ENCODE assay signal across 25 mouse cellular contexts in the genomic region with DNA sequence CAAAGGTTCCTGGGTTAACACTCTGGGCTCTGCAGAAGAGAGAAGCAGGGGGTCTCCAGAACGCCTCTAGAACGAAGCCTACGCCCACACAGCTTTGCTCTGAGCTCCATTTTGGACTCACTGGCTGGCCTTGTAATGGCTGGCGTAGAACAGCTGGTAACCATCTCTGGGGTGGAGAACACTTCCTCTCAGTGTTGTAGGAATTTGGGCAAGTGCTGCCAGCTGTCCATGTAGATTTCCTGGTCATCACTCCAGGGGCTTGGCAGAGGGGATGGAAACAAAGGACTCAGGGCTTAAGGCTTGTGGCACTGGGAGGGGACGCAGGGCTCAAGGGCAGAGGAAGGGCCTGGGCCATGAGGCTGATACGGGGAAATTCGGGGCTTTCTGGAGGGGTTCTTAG. TPM values are rescaled to one million over a fixed set of nuclear protein-coding genes. Genes with fewer than 3 reads are reported as not detected.
DNase-seq lines count a peak whose midpoint lies in the region; ATAC-seq and TF ChIP-seq lines count a peak whose summit lies in the region.
"Had no signal": no experiment of that assay in that cellular context is flagged by ENCODE, and none has a peak within 500 bp of the region (broad histone marks: within the 10 kb centered on the region; RNA-seq: fewer than 3 reads in every experiment).

No protein-coding gene starts in this region.

- TF ChIP-seq CTCF in lung, adult 2 months (IDR thresholded peaks at IDR 0.05; ENCODE audit: insufficient read depth, low read length): no peak

- no peak for ATAC-seq in stomach, embryonic 16.5 days (ENCODE audit: insufficient read depth, low FRiP score)
- ATAC-seq: CD4-positive, CD25-positive, alpha-beta regulatory T cell, adult 4 months; forebrain, embryonic 13.5 days; Patski had no signal

- H3K9me3 ChIP-seq in stomach, embryonic 16.5 days (replicated peaks; ENCODE audit: control insufficient read depth, low read length): no peaks in the 10 kb centered on the region
- H3K9me3 ChIP-seq: embryonic facial prominence, embryonic 12.5 days; forebrain, embryonic 13.5 days; lung, embryonic 15.5 days had no signal

- no peak overlapping the region for H3K4me3 ChIP-seq in lung, adult 2 months (replicated peaks; ENCODE audit: extremely low read depth, low read depth, low read length)
- H3K4me3 ChIP-seq in stomach, embryonic 16.5 days (replicated peaks; ENCODE audit: low read length): no peak overlapping the region
- H3K4me3 ChIP-seq: embryonic facial prominence, embryonic 12.5 days; erythroblast, embryonic 14.5 days; forebrain, embryonic 13.5 days; lung, embryonic 15.5 days had no signal

- H3K4me1 ChIP-seq in lung, adult 2 months (ENCODE audit: control insufficient read depth, insufficient read depth, low read length): peaks cover 20% of the 10 kb centered on the region
- peaks cover 27% of the 10 kb centered on the region for H3K4me1 ChIP-seq in stomach, embryonic 16.5 days (ENCODE audit: control insufficient read depth, insufficient read depth, low read length)

- no peaks in the 10 kb centered on the region for H3K27me3 ChIP-seq in stomach, embryonic 16.5 days (ENCODE audit: control insufficient read depth, insufficient read depth, low read length)
- H3K27me3 ChIP-seq: embryonic facial prominence, embryonic 12.5 days; forebrain, embryonic 13.5 days; lung, embryonic 15.5 days had no signal

- no peak overlapping the region for H3K4me2 ChIP-seq in stomach, embryonic 16.5 days (ENCODE audit: low read depth, low read length)
- H3K4me2 ChIP-seq: embryonic facial prominence, embryonic 12.5 days; forebrain, embryonic 13.5 days; lung, embryonic 15.5 days had no signal

- H3K36me3 ChIP-seq in stomach, embryonic 16.5 days (ENCODE audit: control insufficient read depth, insufficient read depth, low read length): no peaks in the 10 kb centered on the region
- H3K36me3 ChIP-seq: embryonic facial prominence, embryonic 12.5 days; lung, embryonic 15.5 days had no signal

- peak; percentile 1 for DNase-seq in adrenal gland, adult 8-10 months
- no peak for DNase-seq in adrenal gland, postnatal 25 days
- DNase-seq in lung, adult 18-20 months: peak; percentile 43 to 60
- no peak for DNase-seq in lung, adult 2 months
- peak; percentile 72 for DNase-seq in lung, postnatal 10 days
- DNase-seq in frontal cortex, postnatal 25 days (ENCODE audit: low spot score in 2 of 2): no peak
- DNase-seq: cerebellum, adult 9-10 months; gastrocnemius, postnatal 25 days; kidney, adult 18-20 months had no signal

- 58% methylated on average over 7 of the region's 7 CpGs for WGBS in lung, adult 2 months
- 68% methylated on average over 7 of the region's 7 CpGs for WGBS in stomach, embryonic 16.5 days

- peak overlapping the region; percentile 44; the same call in 1 of the 2 replicates for H3K27ac ChIP-seq in stomach, embryonic 16.5 days (ENCODE audit: low read length)
- H3K27ac ChIP-seq: embryonic facial prominence, embryonic 12.5 days; forebrain, embryonic 13.5 days; lung, embryonic 15.5 days had no signal

- H3K9ac ChIP-seq in stomach, embryonic 16.5 days (ENCODE audit: low read length): no peak overlapping the region
- H3K9ac ChIP-seq: embryonic facial prominence, embryonic 12.5 days; forebrain, embryonic 13.5 days; lung, embryonic 15.5 days had no signal

- TF ChIP-seq POLR2A in lung, adult 2 months (IDR thresholded peaks at IDR 0.05; ENCODE audit: borderline replicate concordance, extremely low read depth, low read depth, low read length): no peak

RNA-seq across cellular contexts. Expression of gene Ackr2, which starts 3.7 kb away (rescaled TPM):
- total RNA-seq in adrenal gland, adult 8-10 months (2022): 1 to 10 TPM in 1 of 4 experiments, under 1 TPM in 3; 0.77 to 2.1 (median 0.88) TPM
- total RNA-seq in adrenal gland, postnatal 25 days (2021): 0.33 and 0.52 TPM in 2 replicates
- 43.2 and 46.8 TPM in 2 replicates for polyA plus RNA-seq in lung, adult 2 months (2012; rRNA removed)
- 0.45 and 0.63 TPM in 2 replicates for polyA plus RNA-seq in stomach, embryonic 16.5 days (2015; fragmentation: Nextera tagmentation; extraction: Ambion mirVana)
- polyA plus RNA-seq: CD4-positive, CD25-positive, alpha-beta regulatory T cell, adult 4 months; erythroblast, embryonic 14.5 days; Patski had no signal

RNA-seq across cellular contexts. Expression of gene Cyp8b1, which starts 21.7 kb away (rescaled TPM):
- total RNA-seq in adrenal gland, adult 8-10 months (2022): under 1 TPM; 0.54 to 0.84 (median 0.72) TPM
- total RNA-seq in adrenal gland, postnatal 25 days (2021): 0.36 and 2.7 TPM in 2 replicates
- 0.90 and 1.1 TPM in 2 replicates for polyA plus RNA-seq in lung, adult 2 months (2012; rRNA removed)
- 0.35 and 0.37 TPM in 2 replicates for polyA plus RNA-seq in stomach, embryonic 16.5 days (2015; fragmentation: Nextera tagmentation; extraction: Ambion mirVana)
- total RNA-seq: ES-E14; gastrocnemius, postnatal 25 days; left cerebral cortex, adult 18-20 months; left cerebral cortex, postnatal 36 days; midbrain, postnatal 0 days had no signal
- polyA plus RNA-seq: CD4-positive, CD25-positive, alpha-beta regulatory T cell, adult 4 months; cortical plate, adult 2 months; embryonic facial prominence, embryonic 12.5 days; erythroblast, embryonic 14.5 days; forebrain, embryonic 13.5 days; heart, postnatal 0 days; hindbrain, embryonic 11.5 days; lung, embryonic 15.5 days; midbrain, postnatal 0 days; Patski; testis, adult 2 months had no signal

RNA-seq across cellular contexts. Expression of gene Higd1a, which starts 36.3 kb away (rescaled TPM):
- 100 to 1,000 TPM in 1 of 4 experiments, 10 to 100 TPM in 3; 86.5 to 102 (median 87.4) TPM for total RNA-seq in adrenal gland, adult 8-10 months (2022)
- 77.9 and 79.7 TPM in 2 replicates for total RNA-seq in adrenal gland, postnatal 25 days (2021)
- 11.6 and 24.4 TPM in 2 replicates for polyA plus RNA-seq in lung, adult 2 months (2012; rRNA removed)
- polyA plus RNA-seq in stomach, embryonic 16.5 days (2015; fragmentation: Nextera tagmentation; extraction: Ambion mirVana): 293 and 317 TPM in 2 replicates

RNA-seq across cellular contexts. Expression of gene Ccdc13, which starts 55.2 kb away (rescaled TPM):
- total RNA-seq in adrenal gland, adult 8-10 months (2022): 1 to 10 TPM in 3 of 4 experiments, under 1 TPM in 1; 0.73 to 2.2 (median 1.6) TPM
- 1.3 and 1.5 TPM in 2 replicates for total RNA-seq in adrenal gland, postnatal 25 days (2021)
- polyA plus RNA-seq in lung, adult 2 months (2012; rRNA removed): 4.2 and 5.1 TPM in 2 replicates
- polyA plus RNA-seq in stomach, embryonic 16.5 days (2015; fragmentation: Nextera tagmentation; extraction: Ambion mirVana): 0.56 and 0.59 TPM in 2 replicates
- total RNA-seq: liver, adult 2 months had no signal
- polyA plus RNA-seq: CD4-positive, CD25-positive, alpha-beta regulatory T cell, adult 4 months; erythroblast, embryonic 14.5 days; liver, adult 2 months had no signal

RNA-seq across cellular contexts. Expression of gene Fam198a, which starts 56.3 kb away (rescaled TPM):
- 1 to 10 TPM; 1.8 to 2.7 (median 2.3) TPM for total RNA-seq in adrenal gland, adult 8-10 months (2022)
- 2.0 and 2.9 TPM in 2 replicates for total RNA-seq in adrenal gland, postnatal 25 days (2021)
- polyA plus RNA-seq in lung, adult 2 months (2012; rRNA removed): 5.8 and 8.4 TPM in 2 replicates
- polyA plus RNA-seq in stomach, embryonic 16.5 days (2015; fragmentation: Nextera tagmentation; extraction: Ambion mirVana): 5.8 and 6.7 TPM in 2 replicates
- polyA plus RNA-seq: erythroblast, embryonic 14.5 days had no signal

Comparison
In these comparisons a context has a peak if more than half of its experiments do, and no peak if none do; other contexts are left out.
1. DNase-seq: peak in adrenal gland, adult 8-10 months (single experiment), lung, adult 18-20 months (2 of 2) and lung, postnatal 10 days (single experiment); none in adrenal gland, postnatal 25 days (single experiment), lung, adult 2 months (single experiment) and frontal cortex, postnatal 25 days (0 of 2).